Mouse (Mus musculus): ENCODE data around the gene Zfp282.

DNA sequence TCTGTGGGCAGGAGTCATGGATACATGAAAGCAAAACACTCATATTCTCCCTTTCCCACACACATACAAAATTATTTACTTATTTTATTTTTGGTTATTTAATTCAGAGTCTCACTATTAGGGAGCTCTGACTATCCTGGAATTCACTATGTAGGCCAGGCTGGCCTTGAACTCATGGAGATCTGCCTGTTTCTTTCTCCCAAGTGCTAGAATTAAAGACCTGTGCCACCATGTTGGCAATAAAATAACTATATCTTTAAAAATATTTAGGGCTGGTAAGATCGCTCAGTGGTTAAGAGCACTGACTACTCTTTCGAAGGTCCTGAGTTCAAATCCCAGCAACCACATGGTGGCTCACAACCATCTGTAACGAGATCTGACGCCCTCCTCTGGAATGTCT, 70.4 kb downstream of the Zfp282 start:
- TF ChIP-seq CTCF (IDR thresholded peaks at IDR 0.05; ENCODE audit: low read depth) (no peak), EP300 (optimal IDR thresholded peaks at IDR 0.05) (no peak)

All from stomach, postnatal 0 days (tissue).